Mouse (Mus musculus) forebrain, postnatal 0 days (tissue): Measurements from ENCODE around the gene Eps8l2. TPM values are rescaled to one million over a fixed set of nuclear protein-coding genes. Genes with fewer than 3 reads are reported as not detected.

ENCODE experiments used
- ATAC-seq: fragments of 200-750 bp; cut with Nextera tagmentation; 2 replicates; pipeline ENCODE4 v1.8.0; 2017; ENCODE audit warnings: mild to moderate bottlenecking, moderate library complexity
- DNase-seq: peaks from one replicate; pipeline ENCODE4 v3.0.0-alpha.2; 2015
- H3K27ac ChIP-seq: fragments of 300-500 bp; sonication (generic); 2 replicates; pipeline ENCODE4 v1.5.1; 2014; ENCODE audit warnings: low read depth, mild to moderate bottlenecking, antibody characterized with exemption, low read length, moderate library complexity, mixed read lengths
- H3K27me3 ChIP-seq: fragments of 300-500 bp; sonication (generic); 2 replicates; pipeline ENCODE4 v1.6.1; 2014; ENCODE audit warnings: mild to moderate bottlenecking, low read length, mixed read lengths; ENCODE audit not compliant: insufficient read depth
- H3K36me3 ChIP-seq: fragments of 300-500 bp; sonication (generic); 2 replicates; pipeline ENCODE4 v1.6.1; 2014; ENCODE audit warnings: mild to moderate bottlenecking, moderate library complexity; ENCODE audit not compliant: insufficient read depth
- H3K4me1 ChIP-seq: fragments of 300-500 bp; sonication (generic); 2 replicates; pipeline ENCODE4 v1.6.1; 2014; ENCODE audit warnings: antibody characterized with exemption; ENCODE audit not compliant: insufficient read depth
- H3K4me2 ChIP-seq: fragments of 300-500 bp; sonication (generic); 2 replicates; pipeline ENCODE4 v1.6.1; 2014; ENCODE audit warnings: low read depth, mild to moderate bottlenecking, moderate library complexity
- H3K4me3 ChIP-seq: fragments of 300-500 bp; sonication (generic); 2 replicates; pipeline ENCODE4 v1.5.1; 2014; ENCODE audit warnings: low read depth, low read length, mixed read lengths
- H3K9ac ChIP-seq: fragments of 300-500 bp; sonication (generic); 2 replicates; pipeline ENCODE4 v1.6.1; 2014; ENCODE audit warnings: mild to moderate bottlenecking
- H3K9me3 ChIP-seq: fragments of 300-500 bp; sonication (generic); 2 replicates; pipeline ENCODE4 v1.6.1; 2016; ENCODE audit warnings: low read length
- CTCF ChIP-seq: sonication (generic); IDR thresholded peaks from 2 replicates; pipeline ENCODE4 v1.5.1; 2016; ENCODE audit warnings: antibody characterized with exemption, control low read depth, low read depth
- WGBS: fragments of 180-500 bp; shearing (Covaris S2); extraction: QIAGEN DNeasy Blood & Tissue Kit; methylation state at CpG from one replicate; pipeline ENCODE4 v1.1.7; 2014; 5-methylcytosine and 5-hydroxymethylcytosine counted together
- polyA plus RNA-seq: library from polyadenylated mRNA; unstranded; fragments of >200 nt; fragmentation: Nextera tagmentation; extraction: Ambion mirVana; gene quantifications from 2 replicates; pipeline ENCODE4 v1.2.1, GENCODE M21; 2015
- total RNA-seq: library from RNA; depleted of rRNA; stranded (reverse); fragments of >200 nt; gene quantifications from 2 replicates; pipeline ENCODE4 v1.2.3, GENCODE M21; 2014

The Eps8l2 gene
- total and polyA plus RNA-seq, 2 experiments from 2014 or later = 0.74 to 1.0 TPM

DNA sequence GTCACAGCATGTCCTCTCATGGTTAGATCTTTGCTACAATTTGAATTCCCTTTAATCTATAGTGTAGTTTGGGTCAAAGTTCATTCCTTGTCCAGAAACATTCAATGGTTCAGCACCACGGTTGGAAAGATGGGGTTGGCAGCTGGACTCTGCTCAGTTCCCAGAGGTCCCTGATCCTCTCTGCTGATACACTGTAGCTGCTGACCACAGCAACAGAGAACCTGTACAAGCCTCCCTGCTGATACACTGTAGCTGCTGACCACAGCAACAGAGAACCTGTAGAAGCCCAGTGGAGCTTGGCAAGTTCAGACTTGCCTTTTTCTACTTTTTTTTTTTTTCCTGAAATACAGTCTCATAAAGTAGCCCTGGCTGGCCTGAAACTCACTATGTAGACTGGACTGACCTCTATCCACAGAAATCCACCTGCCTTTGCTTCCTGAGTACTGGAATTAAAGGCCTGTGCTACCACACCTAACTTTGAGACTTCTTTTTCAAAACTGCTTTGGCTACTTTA, 21.0 kb upstream of the Eps8l2 start:
- no peak overlapping the region for H3K9ac ChIP-seq
- DNase-seq = no peak
- H3K4me2 ChIP-seq = no peak overlapping the region
- H3K4me1 ChIP-seq = no peaks in the 10 kb centered on the region
- no peak overlapping the region for H3K4me3 ChIP-seq
- no peak for ATAC-seq
- H3K36me3 ChIP-seq = peaks cover 95% of the 10 kb centered on the region
- no peaks in the 10 kb centered on the region for H3K9me3 ChIP-seq
- no peak for TF ChIP-seq CTCF
- no peak overlapping the region for H3K27ac ChIP-seq
- WGBS = 75% methylated on average over 1 of the region's 1 CpGs
- no peaks in the 10 kb centered on the region for H3K27me3 ChIP-seq

- Histone ChIP-seq H3K9me3 (no peaks in the 10 kb centered on the region), H3K36me3 (peaks cover 93% of the 10 kb centered on the region), H3K27ac (no peak overlapping the region), H3K27me3 (no peaks in the 10 kb centered on the region), H3K4me2 (no peak overlapping the region), H3K4me1 (no peaks in the 10 kb centered on the region), H3K9ac (no peak overlapping the region), H3K4me3 (no peak overlapping the region)
- 68% methylated on average over 2 of the region's 2 CpGs for WGBS
- ATAC-seq = no peak
- TF ChIP-seq CTCF = no peak
- DNase-seq = no peak
Measured at GRCm38 (mm10) chr7:141319446-141319845, 19.2 kb upstream of the Eps8l2 start.

DNA sequence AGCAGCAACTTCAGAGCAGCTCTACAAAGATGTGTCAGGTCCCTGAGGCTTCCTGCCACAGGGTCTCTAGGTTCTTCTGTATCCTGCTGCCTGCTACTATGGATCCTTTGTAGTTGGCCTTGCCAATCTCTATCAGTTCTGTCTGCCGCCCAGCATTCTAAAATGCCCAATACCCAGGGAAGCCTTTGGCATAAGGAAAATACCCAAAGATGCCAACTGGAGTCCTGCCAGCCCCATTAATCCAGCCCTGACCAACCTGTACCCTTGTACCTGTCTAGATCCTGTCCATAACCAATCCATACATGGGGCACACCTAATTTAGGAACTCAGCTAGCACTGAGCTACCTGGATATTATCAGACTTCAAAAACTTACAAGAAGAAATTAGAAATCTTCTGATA, 14.0 kb upstream of the Eps8l2 start:
- Histone ChIP-seq H3K27ac (no peak overlapping the region), H3K9me3 (no peaks in the 10 kb centered on the region), H3K4me3 (no peak overlapping the region), H3K4me1 (peaks cover 22% of the 10 kb centered on the region), H3K27me3 (no peaks in the 10 kb centered on the region), H3K36me3 (peaks cover 42% of the 10 kb centered on the region), H3K9ac (peak overlapping the region; percentile 22; the same call in 1 of the 2 replicates), H3K4me2 (0 out of 2 replicates have a peak overlapping the region, but pooled peaks have one; percentile 13)
- no peak for TF ChIP-seq CTCF
- no peak for DNase-seq
- 69% methylated on average over 1 of the region's 1 CpGs for WGBS
- no peak for ATAC-seq

DNA sequence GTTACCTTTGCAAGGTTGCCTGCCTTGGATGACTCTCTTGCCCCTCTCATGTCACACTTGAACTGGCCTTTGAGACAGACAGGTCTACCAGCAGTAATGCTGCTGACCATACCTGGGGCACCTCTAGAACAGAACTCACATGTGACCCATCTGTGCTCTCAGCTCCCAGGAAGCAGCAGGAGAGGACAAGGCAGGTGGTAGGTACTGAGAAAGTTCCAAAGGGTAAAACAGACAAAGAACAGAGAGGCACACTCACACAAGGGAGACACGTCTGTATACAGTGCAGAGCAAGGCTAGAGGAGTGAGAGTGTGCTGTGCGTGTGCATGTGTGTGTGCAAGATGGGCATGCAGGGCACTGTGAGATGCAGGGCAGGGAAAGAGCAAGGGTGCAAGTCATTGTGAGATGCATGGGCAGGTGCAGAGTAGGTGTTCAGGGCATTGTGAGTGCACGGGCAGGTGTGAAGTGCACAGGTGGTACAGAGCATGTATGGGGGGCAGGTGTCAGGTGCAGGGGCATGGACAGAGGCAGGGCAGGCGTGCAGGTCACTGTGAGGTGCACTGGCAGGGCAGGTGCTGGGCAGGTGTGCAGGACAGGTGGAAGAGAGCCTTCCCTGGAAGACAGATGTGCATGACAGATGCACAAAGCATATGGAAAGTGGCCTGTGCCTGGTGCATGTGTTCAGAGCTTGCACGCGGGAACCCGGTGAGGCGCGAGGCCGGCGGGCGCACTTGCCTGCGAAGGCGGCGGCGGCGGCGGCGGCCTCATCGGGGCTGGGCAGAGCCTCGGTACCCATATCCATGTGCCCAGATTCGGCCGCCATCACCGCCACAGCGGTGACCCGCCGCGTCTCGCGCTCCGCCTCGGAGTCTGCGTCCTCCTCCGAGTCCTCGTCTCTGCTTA, 11.9 kb upstream of the Eps8l2 start:
- Histone ChIP-seq H3K36me3 (peaks cover 23% of the 10 kb centered on the region), H3K9me3 (no peaks in the 10 kb centered on the region), H3K4me3 (peak overlapping the region; percentile 70), H3K4me1 (peaks cover 22% of the 10 kb centered on the region), H3K9ac (peak overlapping the region; percentile 98), H3K4me2 (peak overlapping the region; percentile 100), H3K27me3 (no peaks in the 10 kb centered on the region), H3K27ac (peak overlapping the region; percentile 100)
- peak; percentile 4 for ATAC-seq
- TF ChIP-seq CTCF = no peak
- peak; percentile 34 for DNase-seq
- 2% methylated on average over 34 of the region's 35 CpGs for WGBS

GRCm38 (mm10) chr7:141327469-141328372, 11.0 kb upstream of the Eps8l2 start, which contains the start of the genes Deaf1 and Tmem80:
TSS of gene Deaf1 (minus strand) at chr7:141327690.
TSS of gene Tmem80 (plus strand) at chr7:141327739.
- Histone ChIP-seq H3K9ac (peak within 1 kb of the TSS; percentile 98), H3K4me2 (peak within 1 kb of the TSS; percentile 100), H3K9me3 (no peaks in the 10 kb centered on the region), H3K36me3 (peaks cover 14% of the 10 kb centered on the region), H3K4me1 (peaks cover 22% of the 10 kb centered on the region), H3K4me3 (peak within 1 kb of the TSS; percentile 70), H3K27ac (peak within 1 kb of the TSS; percentile 100), H3K27me3 (no peaks in the 10 kb centered on the region)
- no peak for TF ChIP-seq CTCF
- under 1% methylated on average over 98 of the region's 105 CpGs for WGBS
- DNase-seq (peak; percentile 100), ATAC-seq (peak; percentile 96)

GRCm38 (mm10) chr7:141328373-141328990, 10.2 kb upstream of the Eps8l2 start:
- H3K9me3 ChIP-seq = no peaks in the 10 kb centered on the region
- peak overlapping the region; percentile 98 for H3K9ac ChIP-seq
- H3K4me1 ChIP-seq = peaks cover 22% of the 10 kb centered on the region
- peaks cover 14% of the 10 kb centered on the region for H3K36me3 ChIP-seq
- TF ChIP-seq CTCF = no peak
- DNase-seq = no peak
- no peaks in the 10 kb centered on the region for H3K27me3 ChIP-seq
- H3K4me3 ChIP-seq = peak overlapping the region; percentile 70
- peak overlapping the region; percentile 100 for H3K4me2 ChIP-seq
- 13% methylated on average over 24 of the region's 24 CpGs for WGBS
- peak; percentile 1; the same call in 1 of the 2 replicates for ATAC-seq
- H3K27ac ChIP-seq = peak overlapping the region; percentile 100
